Mouse (Mus musculus): ENCODE measurements around the gene Ankrd44. TPM values are rescaled to one million over a fixed set of nuclear protein-coding genes. Genes with fewer than 3 reads are reported as not detected.

Ankrd44 gene
- total RNA-seq, 2 experiments from 2014 or later = 69.8 to 110 TPM

DNA sequence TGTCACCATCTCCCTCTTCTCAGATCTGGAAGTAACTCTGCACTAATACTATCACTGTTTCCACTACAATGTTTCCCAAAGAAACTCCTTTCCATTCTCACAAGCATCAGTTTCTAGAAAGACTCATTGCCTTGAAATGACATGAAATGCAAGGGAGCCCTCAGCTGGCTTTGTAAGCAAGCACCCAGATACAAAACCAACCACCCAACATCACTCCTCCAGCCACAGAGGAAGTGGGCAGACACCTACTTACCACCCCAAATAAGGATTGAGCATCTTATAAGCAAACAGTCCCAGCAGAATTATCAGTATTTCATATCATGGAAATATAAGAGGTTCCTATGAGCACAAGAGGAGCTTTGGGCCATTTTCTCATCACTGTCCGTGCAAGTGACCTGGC, 71.8 kb downstream of the Ankrd44 start:
- ATAC-seq (replicated peaks; ENCODE audit: poor library complexity) = no peak

DNA sequence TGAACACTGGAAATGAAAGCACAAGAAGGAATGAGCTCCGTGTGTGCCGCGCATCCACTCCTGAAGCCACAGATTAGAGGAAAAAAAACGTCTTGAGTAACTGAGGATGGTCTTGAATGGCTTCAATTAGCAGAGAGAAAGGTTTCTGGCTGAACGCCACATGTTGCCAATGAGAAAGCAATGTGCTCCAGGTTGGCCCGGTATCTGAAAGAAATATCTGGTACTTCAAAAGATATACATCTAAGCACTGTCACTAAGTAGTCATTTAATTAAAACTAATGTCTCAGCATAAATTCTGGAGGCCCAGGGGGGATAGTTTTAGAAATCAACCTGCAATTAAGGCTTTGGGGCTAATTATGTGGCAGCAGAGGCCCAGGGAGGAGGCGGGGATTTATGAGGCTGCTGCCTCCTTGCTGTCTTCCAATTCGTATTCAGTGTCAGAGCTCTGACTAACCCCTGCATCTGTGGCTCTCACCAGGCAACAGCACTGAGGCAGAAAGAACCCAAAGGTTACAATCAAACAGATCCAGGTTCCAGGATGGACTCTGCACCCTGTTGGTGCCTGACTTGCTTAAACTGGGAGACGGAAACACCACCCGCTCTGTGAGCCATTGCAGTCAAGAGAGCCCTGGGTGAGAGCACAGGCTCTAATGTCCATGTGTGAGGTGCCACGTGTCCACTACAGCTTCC, 72.7 kb downstream of the Ankrd44 start:
- ATAC-seq (replicated peaks; ENCODE audit: poor library complexity) = no peak

DNA sequence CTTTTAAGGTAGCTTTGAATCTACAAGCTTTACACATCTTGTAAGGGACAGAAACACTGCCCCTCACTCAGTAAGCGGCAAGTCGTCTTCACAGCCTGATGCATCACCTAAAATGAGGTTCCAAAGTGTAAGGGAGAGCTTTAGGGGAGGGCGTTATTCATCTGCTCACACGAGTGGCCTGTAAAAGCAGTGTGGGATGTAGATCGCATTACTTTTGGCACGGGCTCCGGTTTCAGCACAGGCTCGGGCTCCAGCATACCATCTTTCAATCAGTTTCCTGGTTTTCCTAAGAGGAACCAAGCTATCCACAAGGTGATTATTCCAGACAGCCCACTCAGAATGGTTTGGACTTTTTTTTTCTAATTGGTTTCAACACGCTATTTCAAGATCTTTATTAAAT, 74.6 kb downstream of the Ankrd44 start:
- ATAC-seq (replicated peaks; ENCODE audit: poor library complexity) = no peak

DNA sequence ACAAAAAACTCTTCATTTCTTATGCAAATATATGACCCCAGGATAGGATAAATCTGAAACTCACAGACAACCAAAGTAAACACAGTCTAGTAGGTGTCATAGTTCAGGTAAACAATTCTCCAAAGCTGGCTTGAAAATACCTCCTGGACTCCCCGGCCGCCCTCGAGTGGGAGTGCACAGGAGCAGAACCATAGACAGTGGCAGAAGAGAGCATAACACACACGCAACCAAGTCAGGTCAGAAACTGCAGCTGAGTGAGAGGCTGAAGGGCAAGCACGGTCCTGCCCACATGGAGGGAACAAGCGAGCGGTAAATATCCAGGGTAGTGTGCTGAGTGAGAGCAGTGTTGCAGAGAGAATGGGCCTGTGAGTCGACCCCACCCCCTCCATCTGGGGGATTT, 76.1 kb downstream of the Ankrd44 start:
- ATAC-seq (replicated peaks; ENCODE audit: poor library complexity) = no peak

DNA sequence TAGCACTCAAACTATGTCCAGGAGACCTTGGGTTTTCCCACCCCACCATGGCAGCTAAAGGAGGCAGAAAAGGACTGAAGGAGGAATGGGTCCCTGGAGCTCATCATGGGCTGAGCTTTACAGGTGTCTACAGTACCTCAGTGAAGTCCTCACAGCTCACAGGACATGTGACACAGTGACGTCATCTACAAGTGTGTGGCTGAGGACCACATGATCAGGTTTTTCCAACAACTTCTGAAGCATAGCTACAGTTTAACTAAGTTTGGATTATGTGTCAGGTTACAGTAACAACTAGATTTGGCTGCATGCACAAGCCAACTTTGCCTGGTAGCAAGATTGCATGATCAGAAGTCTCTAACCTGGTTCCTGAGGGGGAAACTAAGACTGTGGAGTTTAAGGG, 78.9 kb downstream of the Ankrd44 start:
- ATAC-seq (replicated peaks; ENCODE audit: poor library complexity) = no peak

DNA sequence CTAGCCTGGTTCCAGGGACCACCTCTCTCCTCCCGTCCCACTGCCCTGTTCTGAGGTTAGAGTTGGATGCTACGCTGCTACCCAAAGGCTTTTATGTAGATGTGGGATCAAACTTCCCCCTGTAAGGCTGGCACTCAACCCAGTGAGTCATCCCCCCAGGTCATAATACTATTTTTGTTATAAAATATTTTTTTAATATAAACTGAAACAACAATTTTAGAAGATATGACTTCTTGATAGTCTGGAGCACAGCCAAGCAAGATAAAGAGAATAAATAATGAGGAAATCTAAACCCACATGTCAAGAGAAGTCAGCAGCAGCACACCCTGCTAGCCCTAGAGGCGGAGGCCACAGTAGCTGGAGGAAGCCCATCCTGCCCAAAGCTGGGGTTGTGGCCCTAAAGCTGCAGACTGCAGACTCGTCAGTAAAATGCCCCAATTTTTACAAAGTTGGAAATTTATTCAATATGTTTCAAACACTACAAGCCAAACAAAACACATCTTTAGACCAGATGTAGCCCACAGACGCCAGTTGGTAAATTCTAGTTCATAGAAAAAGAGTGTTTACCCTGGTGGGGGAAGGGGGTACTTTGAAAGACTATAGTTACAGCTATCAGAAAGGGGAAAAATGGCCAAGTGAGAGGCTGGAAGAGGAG, 79.7 kb downstream of the Ankrd44 start:
- no peak for ATAC-seq (replicated peaks; ENCODE audit: poor library complexity)

DNA sequence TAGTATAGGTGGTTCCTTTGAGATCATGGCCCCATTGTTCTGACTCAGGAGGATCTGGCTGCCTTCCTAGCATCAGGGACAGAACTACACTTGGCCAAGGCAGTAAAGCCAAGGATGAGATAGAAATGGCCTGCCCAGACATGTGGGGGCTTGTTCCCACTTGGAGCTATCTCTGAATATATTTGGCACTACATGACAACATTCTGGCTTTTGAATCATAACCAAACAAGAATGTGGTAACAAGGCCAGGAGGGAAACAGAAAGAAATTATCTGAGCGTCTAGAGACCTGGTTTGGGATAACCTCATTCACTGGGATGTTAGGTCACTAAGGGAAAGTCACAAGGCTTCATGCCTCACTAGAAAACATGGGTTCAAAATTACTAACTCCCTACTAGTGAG, 81.8 kb downstream of the Ankrd44 start:
- ATAC-seq (replicated peaks; ENCODE audit: poor library complexity) = no peak

DNA sequence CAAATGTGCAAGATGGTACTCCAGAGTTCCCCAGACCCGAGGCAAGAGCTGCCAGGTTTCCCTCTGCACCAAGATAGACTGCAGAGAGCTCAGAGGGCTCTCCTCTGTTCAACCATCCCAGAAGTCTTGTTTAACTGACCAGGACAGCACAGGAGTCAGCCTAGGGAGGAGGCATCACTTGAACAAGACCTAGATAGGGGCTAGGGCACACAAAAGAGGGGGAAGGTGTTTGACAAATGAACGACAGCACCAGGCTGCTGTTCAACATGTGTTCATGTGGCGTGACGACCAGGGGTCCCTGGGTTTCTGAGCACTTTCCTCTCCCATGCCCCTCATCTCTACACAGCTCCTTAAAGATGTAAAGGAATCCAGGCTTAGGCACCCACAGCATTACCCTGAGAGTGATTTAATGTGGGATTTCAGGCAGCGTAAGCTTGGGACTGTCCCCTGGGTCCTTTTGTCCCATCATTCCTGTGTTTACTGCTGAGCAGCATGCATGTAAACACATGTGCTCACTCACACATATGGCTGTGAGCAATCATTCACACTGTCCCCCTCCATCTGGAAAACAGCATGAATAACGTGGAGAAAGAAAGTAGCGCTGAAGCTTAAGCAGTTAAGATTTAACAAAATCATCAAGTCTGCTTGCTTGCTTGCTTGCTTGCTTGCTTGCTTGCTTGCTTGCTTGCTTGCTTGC, 83.3 kb downstream of the Ankrd44 start:
- no peak for ATAC-seq (replicated peaks; ENCODE audit: poor library complexity)

DNA sequence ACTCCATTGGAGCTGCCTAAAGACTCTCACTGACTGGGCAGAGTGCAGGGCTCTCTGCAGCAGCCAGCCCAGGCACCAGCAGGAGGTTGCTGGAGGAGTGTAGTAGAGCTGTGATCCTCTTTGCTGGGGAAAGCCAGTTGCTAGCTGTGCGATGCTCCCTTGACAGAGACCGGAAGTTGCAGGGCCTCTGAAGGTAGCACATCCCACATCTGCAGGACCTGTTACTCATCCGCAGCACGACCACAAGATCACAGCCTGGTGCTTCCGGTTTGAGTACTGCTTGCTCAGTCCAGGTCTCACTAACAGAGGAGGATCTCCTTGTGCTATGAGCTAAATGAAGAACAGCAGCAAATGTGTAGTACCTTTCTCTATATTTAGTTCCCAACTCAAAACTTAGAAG, 84.4 kb downstream of the Ankrd44 start:
- peak; percentile 85 for ATAC-seq (replicated peaks; ENCODE audit: poor library complexity)

DNA sequence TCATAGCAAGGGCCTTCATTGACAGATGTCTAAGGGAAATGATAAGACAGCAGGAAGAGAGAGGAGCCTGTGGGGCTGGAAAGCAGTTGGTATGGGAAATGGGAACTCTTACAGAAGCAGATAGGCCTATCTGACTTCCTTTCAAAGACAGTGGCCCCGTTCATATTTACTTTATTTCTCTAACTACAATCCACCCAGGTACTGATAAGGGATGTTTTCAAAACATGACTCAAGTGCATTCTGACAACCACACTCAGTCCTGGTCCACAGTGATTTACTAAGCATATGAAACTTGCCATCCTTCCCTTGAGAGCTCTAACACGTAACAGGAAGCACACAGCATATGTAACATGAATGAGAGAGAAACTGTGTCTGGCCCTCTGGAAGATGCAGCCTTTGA, 86.1 kb downstream of the Ankrd44 start:
- no peak for ATAC-seq (replicated peaks; ENCODE audit: poor library complexity)

DNA sequence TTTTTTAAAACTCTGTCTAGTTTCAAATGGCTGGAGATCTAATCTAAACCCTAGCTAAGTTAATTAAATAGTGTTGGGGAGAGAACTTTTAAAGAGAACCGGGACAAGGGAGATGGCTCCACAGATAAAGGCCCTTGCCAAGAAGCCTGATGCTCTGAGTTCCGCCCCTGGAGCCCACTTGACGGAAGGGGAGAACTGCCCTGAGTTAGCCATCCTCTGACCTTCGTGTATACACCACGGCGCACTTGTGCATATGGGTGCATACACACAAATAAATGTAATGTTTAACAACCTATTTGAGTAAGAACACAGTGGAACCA, 87.7 kb downstream of the Ankrd44 start:
- ATAC-seq (replicated peaks; ENCODE audit: poor library complexity) = no peak

DNA sequence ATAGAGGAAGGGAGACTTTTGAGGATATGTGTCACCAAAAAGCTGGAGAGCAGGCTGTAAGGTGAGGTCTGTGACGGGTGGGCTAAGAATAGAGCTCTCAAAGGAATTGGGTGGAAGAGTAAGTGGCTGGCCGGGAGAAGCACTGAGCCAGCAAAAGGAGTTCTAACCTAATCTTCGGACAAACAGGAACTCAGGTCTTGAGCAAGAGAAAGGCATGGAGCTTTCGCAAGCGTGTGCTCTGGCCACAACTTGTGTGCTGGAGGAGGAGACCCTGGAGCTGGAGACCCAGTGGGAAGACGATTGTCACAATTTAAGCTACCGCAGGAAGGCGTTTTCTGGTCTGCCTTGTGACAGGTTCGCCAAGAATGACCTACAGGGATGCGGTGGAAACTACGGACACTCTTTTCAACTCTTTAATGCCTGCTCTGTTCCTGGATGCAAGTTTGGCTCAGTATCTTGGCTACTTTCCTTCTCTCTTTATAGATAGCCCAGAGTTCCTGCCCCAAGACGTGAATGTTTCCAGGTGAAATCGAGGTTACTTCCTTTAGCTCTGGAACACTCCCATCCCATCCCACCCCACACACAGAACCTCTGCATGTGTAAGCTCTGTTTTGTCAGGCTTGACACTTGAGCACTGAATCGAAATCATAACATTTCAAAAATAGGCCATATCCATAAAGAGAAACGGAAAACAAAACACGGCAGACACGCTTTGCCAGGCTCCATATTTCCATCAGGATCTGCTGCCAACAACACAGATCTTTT, 88.3 kb downstream of the Ankrd44 start:
- ATAC-seq (replicated peaks; ENCODE audit: poor library complexity) = peak; percentile 75

DNA sequence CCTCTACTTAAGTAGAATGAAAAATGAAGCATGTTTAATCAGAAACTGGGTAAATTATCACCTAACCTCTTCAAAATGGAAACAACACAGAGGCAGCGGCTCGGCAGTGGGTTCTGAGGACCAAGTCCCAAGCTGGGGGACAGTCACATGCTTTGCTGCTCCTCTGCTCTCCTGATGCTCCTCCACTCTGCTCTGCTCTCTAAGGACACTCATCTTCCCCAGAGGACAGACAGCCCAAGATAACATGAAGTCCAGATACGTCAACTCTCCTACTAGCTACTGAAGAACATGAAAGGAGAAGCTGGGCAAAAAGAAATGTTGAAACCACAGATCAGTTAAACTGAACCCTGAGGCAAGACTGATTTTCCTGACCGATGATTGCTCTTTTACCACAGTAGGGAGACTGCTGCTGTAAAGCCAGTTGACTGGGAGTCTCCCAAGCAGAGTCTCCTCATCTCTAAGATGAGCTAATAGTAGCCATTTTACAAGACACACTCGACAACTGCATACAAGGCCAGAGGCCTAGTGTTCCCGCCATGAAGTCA, 90.5 kb downstream of the Ankrd44 start:
- ATAC-seq (replicated peaks; ENCODE audit: poor library complexity) = peak; percentile 60

DNA sequence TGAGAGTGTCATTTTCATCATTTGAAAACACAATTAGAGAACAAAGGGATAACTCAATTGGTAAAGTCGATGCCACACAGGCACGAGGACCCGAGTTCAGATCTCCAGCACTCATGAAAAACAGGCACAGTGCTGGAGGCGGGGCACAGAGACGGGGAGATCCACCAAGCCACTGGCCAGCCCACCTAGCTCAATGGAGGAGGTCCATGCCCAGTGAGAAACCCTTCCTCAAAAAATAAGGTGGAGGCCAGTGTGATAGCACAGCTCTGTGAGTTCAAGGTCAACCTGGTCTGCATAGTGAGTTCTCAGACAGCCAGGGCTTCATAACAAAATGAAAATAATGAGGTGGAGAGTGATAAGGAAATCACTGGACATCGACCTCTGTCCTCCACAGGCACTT, 93.0 kb downstream of the Ankrd44 start:
- no peak for ATAC-seq (replicated peaks; ENCODE audit: poor library complexity)

DNA sequence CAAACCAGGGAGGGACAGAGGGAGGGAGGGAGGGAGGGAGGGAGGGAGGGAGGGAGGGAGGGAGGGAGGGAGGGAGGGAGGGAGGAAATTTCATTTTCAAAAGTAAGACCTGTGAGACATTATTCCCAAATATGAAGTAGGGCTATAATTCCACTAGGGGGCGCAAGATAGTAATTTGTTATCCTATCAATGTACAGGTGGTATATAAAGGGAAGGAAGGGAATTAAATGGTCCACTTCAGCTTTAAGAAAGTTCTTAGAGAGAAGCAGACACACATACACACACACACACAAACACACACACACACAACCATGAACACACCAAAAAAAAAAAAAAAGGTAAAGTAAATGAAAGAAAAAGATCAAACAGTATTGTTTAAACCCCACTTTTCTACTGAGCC, 93.4 kb downstream of the Ankrd44 start:
- ATAC-seq (replicated peaks; ENCODE audit: poor library complexity) = peak; percentile 27

DNA sequence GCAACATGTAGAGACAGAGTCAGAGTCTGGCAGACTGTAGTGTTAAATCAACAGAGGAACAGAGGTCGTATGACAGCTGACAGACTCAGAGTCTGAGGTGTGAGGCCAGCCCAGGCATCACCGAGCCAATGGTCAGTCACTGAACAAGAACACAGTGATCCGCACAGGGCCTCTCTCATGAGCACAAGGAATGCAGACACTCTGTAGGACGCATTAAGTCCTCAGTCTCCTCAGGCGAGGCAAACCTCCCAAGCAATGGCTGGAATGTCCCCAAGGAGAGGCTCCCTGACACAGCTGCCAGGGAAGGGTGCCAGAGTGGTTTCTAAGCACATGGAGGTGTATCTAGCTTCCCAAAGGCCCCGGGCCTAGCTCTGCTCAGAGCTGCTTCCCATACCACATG, 96.0 kb downstream of the Ankrd44 start:
- ATAC-seq (replicated peaks; ENCODE audit: poor library complexity) = no peak

DNA sequence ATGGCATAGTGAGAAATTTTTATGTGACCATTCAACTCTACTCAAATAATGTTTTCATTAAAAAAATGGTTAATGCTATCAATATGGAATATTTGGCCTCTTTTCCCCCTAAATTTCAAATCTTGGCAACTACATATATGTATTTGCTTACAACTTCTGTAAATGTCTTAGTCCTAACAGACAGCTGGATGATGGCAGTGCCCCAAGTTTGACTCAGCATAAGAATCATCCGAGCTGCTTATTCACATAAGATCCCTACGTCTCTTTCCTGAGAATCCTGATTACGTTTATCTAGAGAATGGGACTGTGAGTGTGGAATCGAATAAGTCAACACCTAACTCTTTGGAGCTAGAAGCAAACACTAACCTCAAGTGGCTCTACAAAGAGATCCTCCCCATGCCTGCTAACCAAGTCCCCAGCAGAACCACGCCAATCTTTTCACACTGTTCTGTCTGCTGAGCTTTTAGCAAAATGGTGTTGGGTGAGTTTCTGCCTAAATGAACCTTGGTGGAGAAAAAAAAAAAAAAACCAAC, 96.4 kb downstream of the Ankrd44 start:
- ATAC-seq (replicated peaks; ENCODE audit: poor library complexity) = no peak

DNA sequence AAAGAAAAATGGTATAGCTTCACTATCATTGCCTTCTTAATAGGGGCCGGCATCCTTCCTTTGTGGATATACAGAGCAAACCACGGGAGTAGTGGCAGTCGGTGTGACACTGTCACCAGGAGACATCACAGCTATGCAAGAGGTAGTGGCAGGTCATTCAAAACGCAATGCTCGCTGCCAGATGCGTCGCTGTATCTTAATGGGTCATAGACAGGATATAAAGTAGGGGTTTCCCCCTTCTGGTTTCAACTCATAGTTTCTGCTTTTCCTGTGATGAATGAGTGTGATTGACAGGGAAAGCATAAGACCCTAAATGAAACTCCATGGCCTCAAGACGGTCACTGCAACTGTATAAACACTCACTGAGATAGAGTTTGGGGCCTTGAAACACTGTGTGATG, 98.4 kb downstream of the Ankrd44 start:
- peak; percentile 62 for ATAC-seq (replicated peaks; ENCODE audit: poor library complexity)

DNA sequence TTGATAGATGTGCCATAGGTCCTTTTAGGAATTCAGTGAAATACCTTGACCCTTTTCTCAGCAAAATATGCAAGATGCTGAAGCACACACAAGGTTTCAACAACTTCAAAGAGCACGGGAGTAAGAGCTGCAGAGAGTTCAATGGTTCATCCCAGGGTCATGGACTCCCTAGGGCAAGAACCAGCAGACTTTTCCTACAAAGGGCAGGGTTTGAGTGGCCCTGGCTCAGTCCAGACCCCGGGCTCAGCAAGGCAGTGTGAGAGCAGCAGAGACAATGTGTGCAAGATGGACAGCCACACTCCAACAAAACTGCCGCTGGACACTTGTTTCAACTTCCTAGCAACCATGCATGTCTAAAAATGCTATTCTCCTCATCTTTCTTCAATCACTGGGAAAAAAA, 98.8 kb downstream of the Ankrd44 start:
- ATAC-seq (replicated peaks; ENCODE audit: poor library complexity) = no peak

DNA sequence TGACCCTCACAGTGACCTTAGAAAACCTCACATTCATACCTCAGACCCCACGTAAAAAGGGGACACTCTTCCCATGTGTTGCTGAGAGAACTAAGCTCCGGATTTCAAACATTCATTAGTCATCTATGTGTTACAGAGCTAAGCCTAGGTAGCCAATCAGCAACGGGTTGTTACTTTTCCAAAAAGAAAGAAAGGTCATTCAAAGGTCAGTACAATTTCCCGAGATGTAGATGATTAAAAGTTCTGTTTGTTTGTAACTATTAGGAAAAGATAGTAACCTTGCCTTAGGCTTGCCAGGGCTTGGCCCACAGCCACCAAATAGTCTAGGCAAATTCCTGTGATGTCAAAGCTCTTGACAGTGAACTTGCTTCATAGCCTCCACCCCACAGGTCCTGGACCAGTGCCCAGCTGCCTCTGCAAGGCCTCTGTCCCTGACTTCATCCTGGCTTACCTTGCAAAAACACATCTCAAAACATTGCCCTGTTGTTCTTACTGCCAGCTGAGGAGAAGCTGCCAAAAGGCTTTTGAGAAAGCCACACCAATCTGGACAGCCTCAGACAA, 99.7 kb downstream of the Ankrd44 start:
- peak; percentile 45 for ATAC-seq (replicated peaks; ENCODE audit: poor library complexity)

Measured in megakaryocyte progenitor cell, adult 5-6 weeks (primary cell).